Mouse (Mus musculus) testis, adult 2 months (tissue): ENCODE measurements around the gene B3galt4.

Experiments
- CTCF ChIP-seq: fragments of 200-500 bp; IDR thresholded peaks from 2 replicates; pipeline ENCODE4 v1.5.1; 2012; ENCODE audit warnings: low read depth, mild to moderate bottlenecking, inconsistent platforms, low read length, moderate library complexity; ENCODE audit not compliant: control insufficient read depth, insufficient read depth, insufficient replicate concordance
- POLR2A ChIP-seq: fragments of 200-500 bp; IDR thresholded peaks from 2 replicates; pipeline ENCODE4 v1.6.1; 2012; ENCODE audit warnings: low read depth, mild to moderate bottlenecking, inconsistent platforms, low read length, moderate library complexity; ENCODE audit not compliant: control insufficient read depth

GRCm38 (mm10) chr17:33913905-33914304 is 37.4 kb downstream of the B3galt4 start:
- TF ChIP-seq CTCF: no peak
- no peak for TF ChIP-seq POLR2A
